Mouse (Mus musculus) monocyte, adult 5-6 weeks (primary cell): Measurements from ENCODE around the gene Wwox. TPM values are rescaled to one million over a fixed set of nuclear protein-coding genes. Genes with fewer than 3 reads are reported as not detected.

ENCODE experiments used
- ATAC-seq: fragments of 153-309, 156-312 bp; replicated peaks from 2 replicates; pipeline ENCODE4 v1.8.0; 2017; ENCODE audit warnings: mild to moderate bottlenecking; ENCODE audit not compliant: low TSS enrichment, insufficient number of reproducible peaks, severe bottlenecking, poor library complexity, low FRiP score
- total RNA-seq: library from RNA; stranded (forward); fragments of 200-1000, 200-491, 200-594 nt; gene quantifications from 3 replicates; pipeline ENCODE4 v1.2.3, GENCODE M21; 2017

The Wwox gene
- total RNA-seq, 1 experiment from 2014 or later: 4.3 TPM

DNA sequence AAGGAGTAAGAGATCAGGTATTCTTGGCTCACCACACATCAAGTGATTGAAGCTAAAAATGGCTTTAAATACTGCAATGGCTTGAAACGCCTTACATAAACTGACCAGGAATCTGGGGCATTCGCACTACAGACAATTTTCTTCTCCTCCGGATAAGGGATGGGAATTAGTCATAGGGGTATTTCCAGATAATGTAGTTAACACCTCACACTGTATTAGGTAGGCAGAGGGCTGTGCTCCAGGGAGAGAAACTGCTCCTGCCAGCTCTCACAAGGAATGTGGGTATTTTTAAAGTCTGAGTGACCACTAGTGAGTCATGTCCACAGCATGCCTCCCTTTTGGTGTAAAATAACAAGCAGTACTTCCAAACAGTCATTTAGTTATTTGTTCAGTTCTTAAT, 894.5 kb downstream of the Wwox start:
- no peak for ATAC-seq

DNA sequence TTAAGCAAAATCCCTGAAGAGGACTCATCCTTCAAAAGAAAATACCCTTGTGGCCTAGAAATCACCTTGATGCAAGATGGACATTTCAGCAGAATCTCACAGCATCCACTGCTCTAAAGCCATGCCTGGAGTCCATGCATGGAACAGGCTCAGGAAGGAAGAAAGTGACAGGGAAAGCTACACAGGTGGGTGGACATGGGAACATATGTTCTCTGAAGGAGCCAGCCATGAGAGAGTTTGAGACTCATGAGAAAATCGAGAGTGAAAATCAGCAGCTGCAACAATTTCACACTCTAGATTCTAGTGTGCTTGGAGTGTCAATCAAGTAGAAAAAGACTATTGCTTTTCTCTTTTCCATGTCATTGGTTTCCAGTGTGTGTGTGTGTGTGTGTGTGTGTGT, 896.9 kb downstream of the Wwox start:
- no peak for ATAC-seq

DNA sequence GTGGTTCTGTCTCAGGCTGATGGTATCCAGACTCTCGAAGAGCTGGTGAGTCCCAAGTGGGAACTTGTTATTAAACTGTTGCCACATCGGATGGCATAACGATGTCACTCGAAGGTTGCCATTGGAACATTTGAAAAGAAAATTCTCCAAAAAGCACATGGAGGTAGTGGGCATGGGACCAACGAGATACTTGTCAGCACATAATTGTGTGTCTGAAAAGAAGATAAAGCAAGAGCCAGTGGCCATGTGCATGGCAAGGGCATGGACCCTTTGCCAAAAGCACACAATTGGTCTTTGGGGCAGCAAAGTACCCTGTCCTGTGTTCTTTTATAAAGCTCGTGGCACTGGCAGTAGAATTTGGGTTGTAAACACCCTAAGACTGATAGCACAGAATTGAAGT, 909.2 kb downstream of the Wwox start:
- no peak for ATAC-seq

DNA sequence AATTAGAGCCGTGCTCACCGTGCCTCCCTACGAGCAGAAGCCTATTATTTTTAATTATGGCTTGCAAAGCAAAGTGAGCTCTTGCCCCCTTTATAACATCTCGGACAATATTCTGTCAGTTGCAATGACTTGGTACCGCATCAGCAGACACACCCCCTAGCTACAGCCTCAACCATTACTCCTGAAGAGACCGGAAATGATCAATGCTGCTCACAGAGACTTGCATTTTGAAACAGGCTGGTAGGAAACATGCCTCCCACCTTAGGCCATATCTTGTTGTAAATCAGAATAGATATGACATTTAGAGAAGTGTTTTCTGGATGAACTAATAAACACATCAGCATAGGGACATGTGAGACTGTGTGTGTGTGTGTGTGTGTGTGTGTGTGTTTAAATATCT, 911.3 kb downstream of the Wwox start:
- no peak for ATAC-seq

DNA sequence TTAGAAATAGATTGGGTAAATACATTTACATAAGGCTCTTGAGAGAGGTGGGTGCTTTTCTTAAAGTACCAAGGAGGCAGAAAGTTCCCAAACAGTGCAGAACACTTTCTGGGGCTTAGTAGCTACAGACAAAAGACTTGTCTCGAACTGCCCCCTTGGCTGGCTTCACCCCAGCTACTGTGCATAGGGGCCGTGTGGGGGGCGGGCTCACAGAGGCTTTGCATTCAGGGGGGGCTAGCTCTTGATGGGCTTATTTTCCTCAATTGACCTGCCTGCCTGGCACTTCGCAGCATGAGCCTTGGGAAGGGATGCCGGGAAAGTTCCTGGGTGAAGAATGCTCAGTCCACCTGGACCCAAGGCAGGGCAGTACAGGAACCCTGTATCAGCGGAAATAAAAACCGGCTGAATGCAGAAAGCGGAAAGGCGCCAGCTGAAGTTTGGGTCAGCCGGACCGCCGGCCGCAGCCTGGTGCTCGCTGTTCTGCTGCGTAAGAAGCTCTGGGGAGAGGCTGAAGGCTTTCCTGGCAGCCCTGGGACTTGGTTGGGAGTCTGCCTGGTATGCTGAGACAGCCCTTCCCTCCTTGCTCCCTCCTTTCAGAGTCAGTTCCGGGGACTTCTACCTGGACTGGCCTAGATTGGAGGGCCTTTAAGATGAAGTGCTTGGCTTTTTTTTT, 918.3 kb downstream of the Wwox start:
- ATAC-seq: no peak

DNA sequence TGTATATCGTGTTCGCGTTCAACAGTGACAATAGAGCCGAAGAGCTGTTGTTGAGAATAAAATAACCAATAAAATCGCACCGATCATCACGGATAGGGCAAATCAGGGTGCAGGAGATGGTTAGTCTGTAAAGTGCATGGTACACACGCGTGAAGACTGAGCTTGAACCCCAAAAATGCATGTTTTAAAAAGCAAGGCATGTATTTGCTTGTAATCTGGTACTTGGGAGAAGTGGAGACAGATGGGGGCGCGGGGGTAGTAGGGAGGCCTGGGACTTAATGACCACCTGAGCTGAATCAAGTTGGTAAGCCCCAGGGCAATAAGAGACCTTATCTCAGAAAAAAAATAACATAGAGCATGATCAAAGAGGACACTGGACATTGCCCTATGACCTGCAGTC, 919.0 kb downstream of the Wwox start:
- ATAC-seq: no peak

DNA sequence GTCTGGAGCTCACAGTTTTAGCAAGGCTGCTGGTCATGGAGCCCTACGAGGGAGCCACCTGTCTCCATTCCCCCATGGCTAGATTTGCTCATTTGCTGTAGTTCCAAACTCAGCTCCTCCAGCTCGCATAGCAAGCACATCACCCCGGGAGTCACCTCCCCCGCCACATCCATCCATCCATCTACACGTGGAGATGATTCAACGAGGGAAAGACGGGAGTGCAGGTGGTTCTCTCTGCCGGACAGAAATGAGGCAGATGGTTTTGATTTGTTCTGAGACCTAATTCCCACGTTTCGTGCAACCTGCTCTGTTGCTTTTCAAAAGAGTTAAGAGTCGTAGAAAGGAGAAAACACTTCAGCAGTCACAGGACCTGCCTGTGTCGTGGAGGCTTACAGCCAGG, 920.2 kb downstream of the Wwox start:
- no peak for ATAC-seq

DNA sequence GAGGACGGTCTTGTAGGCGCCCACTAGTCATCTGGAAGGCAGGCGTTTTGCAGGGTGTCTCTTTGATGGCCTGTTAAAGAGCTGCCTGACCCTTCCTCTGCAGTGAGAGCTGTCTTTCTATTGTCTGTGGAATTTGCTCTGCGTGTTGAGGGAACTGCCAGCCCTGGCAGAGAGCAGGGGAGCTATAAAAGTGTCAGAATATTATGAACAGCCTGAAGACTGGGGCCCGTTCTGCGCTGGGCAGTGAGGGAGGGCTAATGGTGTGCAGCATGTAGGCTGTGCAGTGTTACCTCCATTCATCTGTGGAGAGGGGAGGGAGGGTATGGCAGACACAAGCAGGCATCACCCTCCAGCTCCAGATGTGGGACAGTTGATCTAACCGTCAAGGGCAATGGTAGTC, 923.1 kb downstream of the Wwox start:
- no peak for ATAC-seq

DNA sequence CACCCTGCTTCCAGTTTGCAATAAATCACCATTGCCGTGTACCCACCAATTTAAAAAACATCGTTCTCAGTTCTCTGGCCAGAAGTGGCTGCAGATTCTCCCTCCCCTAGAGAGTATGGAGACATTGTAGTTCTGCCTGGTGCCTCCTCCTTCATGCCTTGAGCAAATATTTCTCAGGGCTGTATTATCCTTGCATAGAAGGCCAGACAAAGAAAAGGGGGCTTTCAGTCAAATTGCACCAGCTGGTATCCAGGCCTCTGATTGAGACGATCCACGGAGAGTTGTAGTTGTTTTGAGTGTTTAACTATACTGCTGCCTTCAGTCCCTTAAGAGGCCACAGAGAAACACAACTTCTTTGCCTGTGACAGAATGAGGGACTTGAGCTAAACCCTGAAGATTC, 935.5 kb downstream of the Wwox start:
- no peak for ATAC-seq

DNA sequence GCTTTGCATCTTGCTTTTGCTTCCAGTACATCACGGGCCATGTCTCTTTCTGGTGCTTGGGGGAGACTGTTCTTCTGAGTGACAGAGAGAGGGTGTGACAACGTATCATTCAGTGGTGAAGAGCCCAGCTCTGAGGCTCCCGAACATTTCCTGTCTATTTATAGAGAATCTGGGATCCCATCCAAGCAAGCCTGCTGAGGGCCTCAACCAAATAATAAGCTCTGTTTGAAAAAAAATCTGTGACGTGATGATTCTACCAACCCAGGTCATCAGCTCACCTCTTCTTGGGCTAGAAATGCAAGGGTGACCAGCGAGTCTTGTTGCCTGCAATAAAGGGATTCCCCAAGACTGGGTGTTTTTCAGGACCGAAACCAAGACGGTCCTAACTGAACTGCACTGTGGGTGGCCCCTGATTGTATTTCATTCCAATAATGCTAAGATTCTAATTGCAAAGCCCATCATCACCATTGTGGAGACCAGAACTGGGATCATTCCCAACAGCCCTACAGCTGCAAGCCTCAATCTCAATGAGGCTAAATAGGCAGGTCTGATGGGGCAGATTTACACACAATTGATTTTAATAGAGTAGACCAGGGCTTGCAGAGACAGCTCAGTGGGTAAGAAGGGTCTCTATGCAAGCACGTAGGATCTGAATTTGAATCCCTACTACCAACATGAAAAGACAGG, 936.0 kb downstream of the Wwox start:
- no peak for ATAC-seq

DNA sequence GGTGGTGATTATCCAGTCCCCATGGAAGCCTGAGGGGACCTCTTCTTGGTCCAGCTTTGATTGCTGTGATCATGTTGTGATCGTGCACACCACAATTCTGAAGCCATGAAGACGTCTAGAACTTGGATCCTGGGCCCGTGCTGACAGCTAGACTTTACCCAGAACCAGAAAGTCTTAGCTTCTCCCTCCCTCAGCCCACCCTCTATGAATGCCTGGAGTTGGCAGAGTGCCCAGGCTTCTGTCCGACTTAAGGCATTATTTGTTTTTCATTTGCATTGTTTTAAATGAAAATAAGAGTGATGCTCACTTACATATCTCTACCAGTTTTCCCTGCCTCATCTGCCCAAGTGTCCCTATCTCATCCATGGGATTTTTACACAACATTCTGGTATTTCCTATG, 937.9 kb downstream of the Wwox start:
- ATAC-seq: no peak

DNA sequence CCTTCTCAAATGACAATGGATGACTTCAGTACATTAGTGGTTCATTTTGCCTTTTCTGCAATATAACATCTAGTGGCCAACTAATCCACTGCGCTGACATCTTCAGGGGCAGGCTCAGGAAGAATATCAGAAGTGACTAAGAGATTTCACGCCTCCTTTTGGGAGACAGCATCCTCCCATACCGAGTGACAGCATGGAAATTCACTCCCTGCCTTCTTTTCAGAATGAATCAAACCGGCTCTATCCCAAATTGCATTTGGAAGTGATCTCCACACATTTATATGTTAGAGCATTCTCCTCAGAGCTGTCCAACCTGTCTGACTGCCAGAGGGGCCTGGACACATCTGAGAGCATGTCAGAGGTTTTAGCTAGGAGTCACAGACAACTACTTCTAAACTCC, 940.6 kb downstream of the Wwox start:
- ATAC-seq: no peak

DNA sequence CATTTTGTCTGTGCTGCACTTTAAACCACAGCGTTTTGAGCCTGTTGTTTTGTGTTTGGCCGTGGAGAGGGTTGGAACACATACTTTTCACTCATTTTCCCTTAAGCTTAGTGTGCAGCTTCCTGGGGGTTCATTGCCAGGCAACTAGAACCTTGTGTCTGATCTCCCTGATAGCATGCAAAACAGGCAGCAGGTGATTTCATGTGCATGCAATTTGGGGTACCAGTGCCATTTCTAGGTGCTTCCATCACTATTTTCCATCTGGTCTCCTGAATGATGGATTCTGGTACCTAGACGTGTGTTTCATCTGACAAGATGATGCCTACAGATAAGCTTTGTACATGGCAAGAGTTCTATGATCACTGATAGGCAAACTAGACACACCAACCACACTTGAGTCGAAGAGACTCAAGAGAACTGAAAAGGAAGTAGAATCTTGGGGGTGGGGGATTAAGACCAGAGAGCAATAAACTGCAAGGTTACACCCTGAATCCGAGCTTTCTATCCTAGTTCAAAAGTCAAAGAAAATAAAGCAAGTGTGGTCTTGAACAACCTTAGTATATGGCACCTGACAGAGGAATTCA, 951.6 kb downstream of the Wwox start:
- no peak for ATAC-seq

DNA sequence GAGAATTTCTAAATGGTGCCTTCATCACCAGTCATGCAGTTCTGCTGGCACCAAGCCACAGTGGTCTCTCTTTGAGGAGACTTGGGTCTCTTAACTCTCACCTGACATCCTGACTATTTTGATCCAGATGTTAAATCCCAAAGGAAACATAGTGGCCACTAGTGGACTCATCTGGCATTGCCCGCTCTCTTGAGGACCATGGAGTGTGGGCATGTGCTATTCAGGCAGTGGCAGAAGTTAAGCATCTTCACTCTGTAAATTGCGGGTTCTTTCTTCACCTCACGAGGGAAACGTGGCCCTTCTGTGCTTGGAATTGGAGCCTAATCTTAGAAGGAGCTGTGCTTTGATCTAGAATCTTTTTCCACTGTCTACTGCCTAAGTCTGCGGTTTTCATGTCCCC, 956.4 kb downstream of the Wwox start:
- no peak for ATAC-seq

DNA sequence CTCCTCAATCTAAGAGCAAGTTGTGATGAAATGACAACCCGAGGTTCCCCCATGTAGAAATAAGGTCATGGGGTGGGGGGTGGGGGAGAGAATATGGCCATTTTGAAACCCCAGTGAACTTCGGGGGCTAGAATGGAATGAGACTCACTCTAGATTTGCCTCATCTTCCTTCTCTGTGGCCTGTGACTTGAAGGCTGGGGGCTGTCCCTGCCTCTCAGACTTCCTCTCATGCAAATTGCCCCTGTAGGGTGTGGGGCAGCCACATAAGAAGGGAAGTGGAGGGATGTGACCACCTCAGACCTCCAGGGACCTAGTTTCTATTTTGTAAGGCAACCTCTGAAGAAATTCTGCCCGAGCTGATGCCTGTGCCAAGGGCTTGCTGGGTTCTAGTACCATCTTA, 958.5 kb downstream of the Wwox start:
- peak; percentile 97 for ATAC-seq

DNA sequence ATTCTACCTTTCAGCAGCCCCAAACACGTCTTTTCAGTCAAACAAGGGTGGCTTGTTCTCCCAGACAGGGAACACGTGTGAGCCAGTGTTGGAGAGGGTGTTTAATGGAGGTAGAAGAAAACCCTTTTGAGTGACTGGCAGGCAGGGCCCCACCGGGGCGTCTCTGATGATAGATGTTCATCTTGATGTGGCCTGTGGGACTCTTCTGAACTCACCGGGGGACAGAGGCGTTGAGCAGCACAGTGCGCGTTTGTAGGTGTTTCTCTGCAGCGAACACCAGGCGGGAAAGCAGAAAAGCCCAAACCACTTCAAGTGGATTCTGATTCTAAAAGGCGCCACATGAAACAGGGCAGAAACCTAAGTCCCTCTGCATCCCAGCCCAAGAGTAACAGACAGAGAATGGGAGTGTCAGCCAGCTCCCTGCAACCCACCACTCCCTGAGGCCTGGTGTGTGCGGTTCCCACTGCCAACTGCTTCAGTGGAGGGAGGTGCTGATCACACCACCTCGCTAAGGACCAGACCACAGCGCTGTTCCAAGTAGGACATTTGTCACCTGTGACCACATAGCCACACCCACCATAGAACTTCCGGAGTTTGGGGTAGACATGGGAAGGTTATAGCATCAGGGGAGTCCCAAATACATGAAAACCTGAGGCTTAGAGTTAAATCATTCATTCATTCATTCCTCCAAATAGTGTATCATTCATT, 960.7 kb downstream of the Wwox start:
- ATAC-seq: no peak
